8 mouse cellular contexts compared by ENCODE assay signal in genomic region chr14:32086226-32086625, GRCm38 (mm10). TPM values are rescaled to one million over a fixed set of nuclear protein-coding genes. Genes with fewer than 3 reads are reported as not detected.
DNase-seq lines count a peak whose midpoint lies in the region; ATAC-seq and TF ChIP-seq lines count a peak whose summit lies in the region.

No protein-coding gene starts in this region.

- intact Hi-C loops in heart, adult 2 months (cut with DNase I) = loop anchor here (5.0 kb wide), 1 partner anchor 444 kb away; the partner anchor contains the start of genes Btd, Gm49387 and Hacl1
- intact Hi-C loops in heart, postnatal 14 days (cut with DNase I) = no loop called here

- peak overlapping the region; percentile 97 for H3K4me3 ChIP-seq in heart, adult 2 months
- peak overlapping the region; percentile 69 for H3K4me3 ChIP-seq in C2C12 (ENCODE audit: insufficient read depth, poor library complexity, severe bottlenecking)
- H3K4me3 ChIP-seq in embryonic facial prominence, embryonic 12.5 days = peak overlapping the region; percentile 63
- H3K4me3 ChIP-seq in olfactory bulb, adult 2 months (ENCODE audit: insufficient read depth, low read depth, low read length) = peak overlapping the region; percentile 42

- peaks cover 3% of the 10 kb centered on the region for H3K36me3 ChIP-seq in heart, adult 2 months (ENCODE audit: control insufficient read depth, insufficient read depth, low read length)
- H3K36me3 ChIP-seq in C2C12 (ENCODE audit: control insufficient read depth, insufficient read depth) = peaks cover 25% of the 10 kb centered on the region
- peaks cover 19% of the 10 kb centered on the region for H3K36me3 ChIP-seq in embryonic facial prominence, embryonic 12.5 days

- peaks cover 2% of the 10 kb centered on the region; the same call in 1 of the 2 replicates for H3K79me2 ChIP-seq in heart, adult 2 months (replicated peaks; ENCODE audit: control insufficient read depth, insufficient read depth, low read length)
- peaks cover 57% of the 10 kb centered on the region for H3K79me2 ChIP-seq in C2C12 (ENCODE audit: control insufficient read depth, insufficient read depth)

- H3K4me2 ChIP-seq in embryonic facial prominence, embryonic 12.5 days (replicated peaks) = peak overlapping the region; percentile 55

- TF ChIP-seq POLR2A in heart, adult 2 months (IDR thresholded peaks at IDR 0.05; ENCODE audit: insufficient read depth, low read depth, low read length) = no peak
- TF ChIP-seq POLR2A in olfactory bulb, adult 2 months (IDR thresholded peaks at IDR 0.05; ENCODE audit: insufficient read depth, low read depth, low read length) = no peak

- ATAC-seq in embryonic facial prominence, embryonic 12.5 days (ENCODE audit: insufficient number of reproducible peaks, insufficient read depth, low FRiP score, low TSS enrichment) = no peak

- WGBS in heart, adult 2 months = 14% methylated on average over 8 of the region's 8 CpGs
- WGBS in embryonic facial prominence, embryonic 12.5 days = 33% methylated on average over 8 of the region's 8 CpGs
- WGBS in large intestine, adult 2 months = 6% methylated on average over 8 of the region's 8 CpGs
- WGBS in olfactory bulb, adult 2 months = 6% methylated on average over 8 of the region's 8 CpGs

- peak overlapping the region; percentile 38 for H3K9ac ChIP-seq in heart, adult 2 months (ENCODE audit: low read depth, low read length)
- peak overlapping the region; percentile 39 for H3K9ac ChIP-seq in embryonic facial prominence, embryonic 12.5 days

- peak overlapping the region; percentile 96 for H3K27ac ChIP-seq in heart, adult 2 months
- peak overlapping the region; percentile 83; the same call in 1 of the 2 replicates for H3K27ac ChIP-seq in embryonic facial prominence, embryonic 12.5 days
- no peak overlapping the region for H3K27ac ChIP-seq in olfactory bulb, adult 2 months (ENCODE audit: insufficient read depth, low read depth, low read length)

- H3K27me3 ChIP-seq in heart, adult 2 months (ENCODE audit: control insufficient read depth, insufficient read depth, low read length) = no peaks in the 10 kb centered on the region
- H3K27me3 ChIP-seq in C2C12 (ENCODE audit: control insufficient read depth, insufficient read depth, insufficient read length) = no peaks in the 10 kb centered on the region
- H3K27me3 ChIP-seq in embryonic facial prominence, embryonic 12.5 days = no peaks in the 10 kb centered on the region

- H3K4me1 ChIP-seq in heart, adult 2 months (ENCODE audit: control insufficient read depth, insufficient read depth, low read length) = peaks cover 1% of the 10 kb centered on the region; the same call in 1 of the 2 replicates
- H3K4me1 ChIP-seq in embryonic facial prominence, embryonic 12.5 days = peaks cover 14% of the 10 kb centered on the region
- H3K4me1 ChIP-seq in olfactory bulb, adult 2 months (ENCODE audit: control insufficient read depth, insufficient read depth, low read length) = peaks cover 2% of the 10 kb centered on the region; the same call in 1 of the 2 replicates

- peaks cover 45% of the 10 kb centered on the region for H3K79me3 ChIP-seq in C2C12 (ENCODE audit: low read depth)

- H3ac ChIP-seq in C2C12 (ENCODE audit: control insufficient read depth, insufficient read length, low read depth) = peak overlapping the region; percentile 46

- no peak for TF ChIP-seq CTCF in heart, adult 2 months (IDR thresholded peaks at IDR 0.05)
- no peak for TF ChIP-seq CTCF in C2C12 (IDR thresholded peaks at IDR 0.05; ENCODE audit: control insufficient read depth, insufficient read depth, insufficient read length)
- no peak for TF ChIP-seq CTCF in olfactory bulb, adult 2 months (IDR thresholded peaks at IDR 0.05; ENCODE audit: insufficient read depth, low read depth, low read length)

- no peak for DNase-seq in heart, adult 2 months
- no peak for DNase-seq in heart, postnatal 14 days
- DNase-seq in large intestine, adult 2 months (ENCODE audit: low read depth, low spot score) = peak; percentile 18
- no peak for DNase-seq in frontal cortex, postnatal 14 days (ENCODE audit: low spot score in 2 of 2)
- no peak for DNase-seq in T-cell, adult 2 months (ENCODE audit: low spot score)

- no peak for TF ChIP-seq EP300 in heart, adult 2 months (IDR thresholded peaks at IDR 0.05; ENCODE audit: insufficient read depth, low read depth, low read length)

- H3K9me3 ChIP-seq in embryonic facial prominence, embryonic 12.5 days = no peaks in the 10 kb centered on the region

TF ChIP-seq in C2C12, 6 proteins besides CTCF, POLR2A, EP300 and RAD21:
- TF ChIP-seq MYOG (IDR thresholded peaks at IDR 0.05; ENCODE audit: control insufficient read depth, extremely low read depth, insufficient read length) (no peak), MAX (IDR thresholded peaks at IDR 0.05) (peak; percentile 47), MYOD1 (IDR thresholded peaks at IDR 0.05; ENCODE audit: control insufficient read depth, insufficient read length, low read depth) (no peak)
TF ChIP-seq in C2C12: peak in this region for 1.

RNA-seq across cellular contexts. Expression of gene Dph3, which starts 0.7 kb away (rescaled TPM):
- 10 to 100 TPM; 81.7 to 99.2 TPM for total RNA-seq in heart, adult 2 months (2021)
- polyA plus RNA-seq in heart, adult 2 months (2012; rRNA removed) = 40.2 and 63.3 TPM in 2 replicates
- 10 to 100 TPM; 74.5 to 86.9 TPM for total RNA-seq in heart, postnatal 14 days (2021)
- 119 TPM for polyA plus RNA-seq in C2C12 (2012; fragmentation: generic; extraction: Trizol)
- 76.0 and 77.9 TPM in 2 replicates for polyA plus RNA-seq in embryonic facial prominence, embryonic 12.5 days (2016; fragmentation: Nextera tagmentation; extraction: Ambion mirVana)
- 35.5 and 36.2 TPM in 2 replicates for polyA plus RNA-seq in large intestine, adult 2 months (2012; rRNA removed)
- polyA plus RNA-seq in olfactory bulb, adult 2 months (2012; ENCODE audit: insufficient read depth, insufficient read length, low replicate concordance, missing spikeins) = not detected in 2 replicates

RNA-seq across cellular contexts. Expression of gene Oxnad1, which starts 1.1 kb away (rescaled TPM):
- 10 to 100 TPM; 49.5 to 54.9 TPM for total RNA-seq in heart, adult 2 months (2021)
- 53.9 and 92.7 TPM in 2 replicates for polyA plus RNA-seq in heart, adult 2 months (2012; rRNA removed)
- total RNA-seq in heart, postnatal 14 days (2021) = 10 to 100 TPM; 43.4 to 51.9 TPM
- 17.9 TPM for polyA plus RNA-seq in C2C12 (2012; fragmentation: generic; extraction: Trizol)
- polyA plus RNA-seq in embryonic facial prominence, embryonic 12.5 days (2016; fragmentation: Nextera tagmentation; extraction: Ambion mirVana) = 13.9 and 16.0 TPM in 2 replicates
- polyA plus RNA-seq in large intestine, adult 2 months (2012; rRNA removed) = 22.8 and 23.6 TPM in 2 replicates
- not detected in 2 replicates for polyA plus RNA-seq in olfactory bulb, adult 2 months (2012; ENCODE audit: insufficient read depth, insufficient read length, low replicate concordance, missing spikeins)

RNA-seq across cellular contexts. Expression of gene Msmb, which starts 55.6 kb away (rescaled TPM):
- total RNA-seq in heart, adult 2 months (2021) = not detected
- polyA plus RNA-seq in heart, adult 2 months (2012; rRNA removed) = not detected in 2 replicates
- total RNA-seq in heart, postnatal 14 days (2021) = not detected
- polyA plus RNA-seq in C2C12 (2012; fragmentation: generic; extraction: Trizol) = not detected
- not detected in 2 replicates for polyA plus RNA-seq in embryonic facial prominence, embryonic 12.5 days (2016; fragmentation: Nextera tagmentation; extraction: Ambion mirVana)
- not detected in 2 replicates for polyA plus RNA-seq in large intestine, adult 2 months (2012; rRNA removed)
- polyA plus RNA-seq in olfactory bulb, adult 2 months (2012; ENCODE audit: insufficient read depth, insufficient read length, low replicate concordance, missing spikeins) = not detected in 2 replicates

RNA-seq across cellular contexts. Expression of gene Galnt15, which starts 57.4 kb away (rescaled TPM):
- 10 to 100 TPM; 10.1 to 18.1 TPM for total RNA-seq in heart, adult 2 months (2021)
- 11.2 and 14.6 TPM in 2 replicates for polyA plus RNA-seq in heart, adult 2 months (2012; rRNA removed)
- total RNA-seq in heart, postnatal 14 days (2021) = 10 to 100 TPM; 12.8 to 17.8 TPM
- polyA plus RNA-seq in C2C12 (2012; fragmentation: generic; extraction: Trizol) = 0.23 TPM
- 0.11 and 0.24 TPM in 2 replicates for polyA plus RNA-seq in embryonic facial prominence, embryonic 12.5 days (2016; fragmentation: Nextera tagmentation; extraction: Ambion mirVana)
- polyA plus RNA-seq in large intestine, adult 2 months (2012; rRNA removed) = 1.2 and 1.9 TPM in 2 replicates
- not detected in 2 replicates for polyA plus RNA-seq in olfactory bulb, adult 2 months (2012; ENCODE audit: insufficient read depth, insufficient read length, low replicate concordance, missing spikeins)

Comparison
In these comparisons a context has a peak if more than half of its experiments do, and no peak if none do; other contexts are left out.
1. H3K4me3 ChIP-seq: peak in every context shown above with its lines; median percentile 97 in heart, adult 2 months; 69 in C2C12; 63 in embryonic facial prominence, embryonic 12.5 days; 42 in olfactory bulb, adult 2 months.
2. RNA of gene Dph3, which starts 0.7 kb away (polyA plus RNA-seq): 119 TPM in C2C12 (single experiment), 76.0 to 77.9 TPM in embryonic facial prominence, embryonic 12.5 days, 40.2 to 63.3 TPM in heart, adult 2 months and 35.5 to 36.2 TPM in large intestine, adult 2 months; not detected in olfactory bulb, adult 2 months; every median in the first group is over 10 times any median in the second.
3. RNA of gene Oxnad1, which starts 1.1 kb away (polyA plus RNA-seq): 53.9 to 92.7 TPM in heart, adult 2 months, 22.8 to 23.6 TPM in large intestine, adult 2 months, 17.9 TPM in C2C12 (single experiment) and 13.9 to 16.0 TPM in embryonic facial prominence, embryonic 12.5 days; not detected in olfactory bulb, adult 2 months; every median in the first group is over 10 times any median in the second.